Mouse (Mus musculus) liver (tissue): ENCODE measurements at regions not wholly inside any gene's neighbourhood (a gene's known extent, or its start where the extent isn't known, plus 50 kb on each side); places are given as distances from the start of the nearest gene placed in this dataset.

Source experiments
- DNase-seq: peaks from one replicate; pipeline ENCODE4 v3.0.0-alpha.2; 2020; ENCODE audit warnings: mixed read lengths

DNA sequence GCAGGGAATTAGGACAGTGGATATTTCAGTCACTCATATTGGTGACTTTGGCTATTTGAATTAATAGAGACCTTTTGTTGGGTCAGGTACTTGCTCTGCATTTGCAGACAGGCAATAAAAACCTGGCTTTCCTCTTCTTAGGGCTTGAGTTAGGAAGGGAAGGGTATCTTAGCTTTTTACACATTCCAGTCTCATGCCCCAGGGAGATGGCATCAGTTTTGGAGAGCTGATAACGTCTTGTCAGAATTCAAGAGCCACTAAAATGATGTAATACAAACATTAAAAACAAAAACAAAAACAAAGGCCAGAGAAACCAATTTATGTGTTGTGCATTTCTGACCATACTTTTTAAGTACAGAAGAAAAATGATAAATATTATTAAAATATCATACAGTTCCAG is 214.3 kb downstream of the Ktn1 start:
- DNase-seq: no peak

DNA sequence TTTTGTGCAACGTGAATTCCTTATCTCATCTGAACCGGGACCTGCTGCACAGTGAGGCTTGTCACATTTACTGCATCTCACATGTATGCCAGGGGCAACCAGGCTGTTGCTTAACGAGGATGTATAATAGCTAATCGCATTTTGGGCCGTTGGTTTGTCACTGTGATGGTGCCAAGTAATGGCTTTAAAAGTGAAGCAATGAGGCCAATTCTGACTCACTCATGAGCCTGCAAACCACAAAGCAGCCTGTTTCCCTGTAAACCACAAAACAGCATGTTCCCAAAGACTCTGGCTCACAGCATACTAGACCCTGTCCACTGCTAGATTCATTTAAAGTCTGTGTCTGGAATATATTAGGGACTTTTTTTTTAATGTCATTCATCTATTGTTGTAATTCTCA is 214.8 kb downstream of the Ktn1 start:
- peak; percentile 6 for DNase-seq

DNA sequence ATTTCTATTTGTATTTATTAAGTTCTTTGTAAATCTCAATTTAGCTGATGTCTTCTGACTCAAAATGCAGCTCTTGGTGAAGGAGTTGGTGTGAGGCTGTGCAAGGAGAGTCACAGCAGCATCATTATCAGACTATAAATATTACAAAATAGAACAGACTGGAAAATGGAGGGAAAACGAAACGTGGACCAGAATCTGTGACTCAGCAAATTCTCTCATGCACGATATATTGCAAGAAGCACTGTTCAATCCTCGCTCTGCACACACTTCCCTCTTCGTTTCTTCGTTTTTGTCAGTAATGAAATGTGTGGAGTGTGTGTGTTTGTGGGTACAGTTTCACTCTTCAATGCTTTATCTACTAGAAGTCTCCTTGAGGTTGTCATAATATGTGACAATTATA is 215.5 kb downstream of the Ktn1 start:
- no peak for DNase-seq

DNA sequence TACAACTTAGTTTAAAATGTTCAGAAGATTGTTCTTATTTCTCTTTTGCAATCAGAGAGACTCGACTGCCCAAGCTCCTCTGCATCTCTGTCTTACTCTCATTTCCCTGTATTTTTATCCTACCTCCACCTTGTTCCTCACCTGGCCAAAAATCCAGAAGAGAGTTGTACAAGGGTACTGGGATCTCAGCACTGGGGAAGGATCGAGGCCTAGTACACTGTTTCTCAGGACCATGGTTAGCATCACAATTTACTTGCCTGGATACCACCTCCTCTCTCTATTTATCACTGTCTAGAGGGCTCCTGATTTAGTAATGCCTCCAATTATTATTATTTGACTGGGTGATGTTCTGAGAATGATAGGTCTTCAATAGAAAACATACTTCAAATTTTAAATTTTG is 218.8 kb downstream of the Ktn1 start:
- DNase-seq: no peak

DNA sequence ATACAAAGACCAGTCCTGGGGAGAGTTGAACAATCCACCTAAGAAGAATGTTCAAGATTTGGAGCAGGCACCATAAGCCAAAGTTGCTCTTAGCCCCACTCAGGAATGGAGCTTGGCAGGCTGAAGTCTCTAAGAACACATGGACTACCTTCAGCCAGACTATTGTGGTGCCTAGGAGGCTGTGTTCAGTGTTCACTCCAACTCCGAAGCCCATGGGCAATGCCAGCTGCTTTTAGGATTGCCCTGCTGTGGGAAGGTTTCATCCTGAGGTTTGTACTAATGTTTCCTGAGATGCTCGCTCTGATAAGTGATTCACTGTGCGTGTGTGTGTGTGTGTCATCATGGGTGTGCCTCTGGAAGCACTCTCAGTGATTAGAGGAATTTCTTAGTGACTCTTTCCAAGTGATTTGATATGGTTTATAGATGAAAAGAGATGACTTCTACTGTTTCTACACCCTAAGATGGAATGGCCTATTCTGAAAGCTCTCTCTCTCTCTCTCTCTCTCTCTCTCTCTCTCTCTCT is 220.1 kb downstream of the Ktn1 start:
- no peak for DNase-seq

DNA sequence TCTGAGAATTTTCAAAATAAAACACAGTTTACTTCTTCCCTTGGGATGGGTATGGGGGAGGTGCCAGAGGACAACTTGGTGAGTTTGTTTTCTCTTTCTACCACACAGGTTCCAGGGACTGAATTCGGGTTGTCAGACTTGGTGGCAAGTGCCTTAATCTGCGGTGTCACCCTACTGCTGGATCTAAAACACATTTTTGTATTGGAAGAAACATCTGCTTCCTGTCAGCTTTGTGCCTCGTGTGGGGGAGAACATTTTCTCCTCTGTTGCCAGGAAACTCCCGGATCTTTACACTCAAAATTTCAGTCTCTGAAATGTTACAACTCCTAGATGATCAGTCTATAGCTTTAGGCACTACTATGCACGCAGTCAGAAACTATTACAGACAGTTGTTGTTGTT is 228.3 kb downstream of the Ktn1 start:
- no peak for DNase-seq

DNA sequence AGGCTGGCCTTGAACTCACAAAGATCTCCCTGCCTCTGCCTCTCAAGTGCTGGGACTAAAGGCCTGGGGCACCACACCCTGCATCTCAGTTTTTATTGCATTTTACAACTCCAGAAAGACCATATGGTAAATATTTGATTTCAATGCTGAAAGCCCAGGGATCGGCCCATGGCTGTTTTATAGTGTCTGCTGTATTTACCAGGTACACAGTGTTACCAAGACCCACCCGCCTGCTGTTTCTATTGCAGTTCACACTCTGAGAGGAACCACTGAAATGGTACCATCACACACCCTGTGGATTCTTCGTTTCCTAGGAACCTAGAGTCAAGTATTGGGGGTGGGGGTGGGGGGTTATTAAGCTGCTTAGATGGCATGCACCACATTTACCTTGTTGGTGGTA is 228.9 kb downstream of the Ktn1 start:
- no peak for DNase-seq

DNA sequence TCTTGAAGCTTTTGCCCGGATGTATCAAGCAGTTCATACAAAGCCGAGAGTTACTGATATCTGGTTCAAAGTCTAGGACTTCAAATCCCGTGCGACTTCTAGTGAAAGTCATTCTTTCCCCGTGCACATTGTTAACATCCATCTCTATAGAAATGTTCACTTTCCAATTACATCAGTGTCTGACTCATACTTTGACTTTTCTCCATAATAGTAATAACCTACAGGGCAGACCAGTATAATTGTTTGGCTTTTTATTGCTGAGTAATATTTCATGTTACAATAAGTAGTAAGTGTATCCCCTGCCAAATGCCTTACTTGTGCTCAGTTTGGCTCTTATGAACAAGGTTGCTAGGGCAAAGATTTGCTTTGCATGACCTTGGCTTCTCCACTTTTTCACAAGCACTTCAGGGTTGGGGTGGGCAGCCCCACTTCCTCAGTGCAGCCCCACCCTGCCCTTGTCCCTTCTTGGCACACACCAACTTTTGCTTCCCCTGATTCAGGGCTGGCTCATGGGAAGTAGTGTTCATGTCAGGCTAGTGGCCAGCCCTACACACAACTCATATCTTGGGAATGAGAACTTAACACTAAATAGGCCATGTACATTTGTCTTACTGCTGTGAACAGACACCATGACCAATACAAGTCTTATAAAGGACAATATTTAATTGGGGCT is 229.7 kb downstream of the Ktn1 start:
- no peak for DNase-seq

DNA sequence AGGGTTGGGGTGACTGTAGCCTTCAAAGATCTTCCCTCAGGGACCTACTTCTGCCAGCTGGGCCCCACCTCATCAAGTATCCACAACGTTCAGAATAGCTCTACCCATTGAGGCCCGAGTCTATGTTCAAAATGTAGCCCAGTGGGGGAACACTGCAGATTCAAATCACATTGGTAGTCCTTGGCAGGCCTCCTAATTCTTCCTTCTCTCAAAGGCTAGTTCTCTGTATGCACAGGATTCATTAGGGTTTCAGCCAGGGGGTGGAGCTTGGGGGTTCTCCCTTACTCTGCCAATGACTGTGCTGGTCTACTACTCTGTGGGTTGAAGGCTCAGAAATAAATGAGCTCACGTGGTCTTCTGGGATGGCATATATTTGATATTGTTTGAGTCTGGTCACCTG is 235.3 kb upstream of the Peli2 start:
- DNase-seq: no peak

DNA sequence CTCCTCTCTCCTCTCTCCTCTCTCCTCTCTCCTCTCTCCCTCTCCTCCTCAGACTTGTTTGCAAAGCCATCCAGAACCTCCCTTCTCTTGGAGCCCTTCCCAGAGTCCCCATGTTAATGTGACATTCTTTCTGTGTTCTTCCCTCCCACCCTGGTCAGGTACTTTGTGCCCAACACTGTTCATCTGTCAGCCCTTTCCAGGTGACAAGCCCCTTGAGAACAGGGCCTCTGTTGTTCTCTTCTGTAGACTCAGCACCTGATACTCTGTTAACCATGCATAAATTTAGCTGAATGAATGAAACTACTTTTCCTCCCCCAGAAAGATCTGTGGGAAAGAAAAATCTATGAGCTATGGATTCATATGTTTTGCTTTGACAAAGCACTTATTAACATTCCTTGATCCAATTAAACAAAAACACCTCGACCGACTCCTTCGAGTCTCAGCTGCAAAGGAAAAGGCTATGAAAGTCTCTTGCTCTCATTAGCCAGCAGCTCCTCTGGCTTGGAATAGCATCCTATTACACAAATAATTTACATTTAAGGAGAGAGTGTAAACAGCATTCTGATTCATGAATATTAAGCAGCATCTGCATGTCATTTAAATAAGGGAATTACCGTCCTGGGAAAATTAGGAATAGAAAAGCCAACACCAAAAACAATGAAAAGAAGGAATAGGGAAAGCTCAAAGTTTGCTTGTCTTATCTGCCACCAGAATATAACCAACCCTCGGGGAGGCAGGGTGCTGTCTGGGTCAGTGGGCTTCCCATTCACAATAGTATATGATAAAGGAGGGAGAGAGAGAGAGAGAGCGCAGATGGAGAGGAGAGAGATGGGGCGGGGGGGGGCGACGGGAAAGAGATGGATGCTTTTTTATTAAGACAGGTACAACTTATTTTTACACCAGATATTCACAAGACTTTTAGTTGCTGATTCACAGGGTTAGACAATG is 230.1 kb upstream of the Peli2 start:
- DNase-seq: no peak

DNA sequence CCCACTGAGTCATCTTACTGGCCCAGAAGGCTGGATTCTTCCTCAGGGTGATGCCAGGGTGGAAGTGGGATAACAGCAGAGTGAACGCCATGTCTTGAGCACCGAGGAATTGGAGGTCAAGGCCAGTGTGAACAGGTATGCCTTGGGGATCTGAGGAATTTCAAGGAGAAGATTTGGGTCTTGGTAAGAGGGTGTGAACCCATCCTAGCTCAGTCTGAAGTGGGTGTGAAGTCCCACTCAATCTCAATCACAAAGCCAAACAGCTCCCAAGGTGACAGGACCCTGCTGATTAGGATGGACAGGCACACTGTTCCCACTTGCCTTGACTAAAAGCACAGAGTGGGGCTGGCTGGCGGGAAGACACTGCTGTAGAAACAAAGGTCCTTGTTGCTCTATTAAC is 224.0 kb upstream of the Peli2 start:
- DNase-seq: no peak

DNA sequence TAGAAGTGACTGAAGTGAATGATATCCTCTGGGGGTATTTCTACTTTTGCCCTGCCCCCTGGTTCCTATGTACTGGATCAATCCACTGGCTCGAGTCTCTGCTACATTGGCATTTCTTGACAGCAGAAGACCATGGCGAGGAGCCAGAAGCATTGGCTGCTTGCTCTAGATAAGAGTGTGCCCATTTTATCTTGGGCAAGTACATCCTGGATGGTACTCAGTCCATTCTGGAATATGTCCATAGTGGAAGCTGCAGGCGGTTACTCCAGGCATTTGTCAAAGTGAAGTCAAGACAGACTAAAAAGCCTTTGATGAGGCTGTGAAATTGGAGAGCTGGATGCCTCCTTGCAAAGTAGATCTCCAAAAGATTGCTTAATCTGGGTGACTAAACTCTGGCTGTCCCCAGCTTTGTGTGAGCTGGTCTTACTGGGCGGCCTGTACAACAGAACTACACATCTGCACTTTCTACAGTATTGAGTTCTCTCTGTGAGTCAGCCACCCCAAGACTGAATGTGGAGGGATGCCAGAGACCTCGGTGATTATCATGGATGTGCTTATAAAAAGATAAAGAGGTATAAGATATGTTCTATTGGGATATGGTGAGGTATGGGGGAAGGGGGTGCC is 222.6 kb upstream of the Peli2 start:
- no peak for DNase-seq

DNA sequence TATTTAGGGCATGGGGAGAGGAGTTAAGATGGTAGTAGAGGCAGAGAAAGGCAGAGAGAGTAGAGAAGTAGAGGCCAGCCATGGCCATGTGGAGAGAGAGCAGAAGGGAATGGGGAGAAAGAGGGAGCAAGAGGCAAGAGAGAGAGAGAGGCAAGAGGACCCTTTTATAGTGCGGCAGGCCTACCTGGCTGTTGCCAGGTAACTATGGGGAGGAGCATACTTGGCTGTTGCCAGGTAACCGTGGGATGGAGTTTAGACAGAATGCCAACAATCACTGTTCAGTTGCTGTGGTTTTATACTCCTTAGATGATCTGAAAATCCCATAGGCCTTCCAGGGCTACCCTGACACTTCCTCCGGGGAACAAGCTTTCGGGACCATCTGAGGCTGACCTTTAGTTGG is 222.0 kb upstream of the Peli2 start:
- no peak for DNase-seq

DNA sequence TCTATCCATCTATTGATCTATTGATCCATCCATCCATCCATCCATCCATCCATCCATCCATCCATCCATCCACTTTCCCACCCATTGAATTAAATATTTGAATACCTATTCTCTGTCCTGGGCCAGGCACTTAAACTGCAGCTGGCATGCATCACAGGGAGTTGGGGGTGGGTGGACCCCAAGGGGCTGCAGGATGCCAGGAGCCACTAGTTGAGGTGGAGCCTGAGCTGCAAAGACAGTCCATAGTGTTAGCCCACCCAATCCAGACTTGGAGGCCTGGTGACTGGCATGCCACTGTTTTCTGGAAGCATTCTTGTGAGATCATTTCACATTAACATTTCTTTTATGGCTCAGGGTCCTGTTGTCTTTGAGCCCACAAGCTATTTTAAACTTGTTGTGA is 215.3 kb upstream of the Peli2 start:
- no peak for DNase-seq

DNA sequence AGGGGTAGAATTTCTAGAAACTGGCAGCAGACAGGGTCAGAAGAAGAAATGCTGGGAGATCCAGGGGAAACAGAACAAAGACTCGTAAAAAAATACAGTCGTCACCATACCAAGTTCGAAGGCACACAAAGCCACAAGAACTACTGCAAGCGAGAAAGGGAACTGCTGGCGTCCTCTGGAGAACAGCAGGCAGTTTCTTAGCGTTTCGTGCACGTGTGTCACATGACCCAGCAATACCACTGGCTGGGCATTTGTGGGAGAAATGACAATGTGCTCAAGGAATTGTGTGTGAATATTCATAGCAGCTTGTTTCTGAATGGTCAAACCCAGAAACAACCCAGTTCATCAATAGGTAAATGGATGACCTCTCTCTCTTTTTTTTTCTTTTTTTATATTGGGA is 211.5 kb upstream of the Peli2 start:
- DNase-seq: no peak

DNA sequence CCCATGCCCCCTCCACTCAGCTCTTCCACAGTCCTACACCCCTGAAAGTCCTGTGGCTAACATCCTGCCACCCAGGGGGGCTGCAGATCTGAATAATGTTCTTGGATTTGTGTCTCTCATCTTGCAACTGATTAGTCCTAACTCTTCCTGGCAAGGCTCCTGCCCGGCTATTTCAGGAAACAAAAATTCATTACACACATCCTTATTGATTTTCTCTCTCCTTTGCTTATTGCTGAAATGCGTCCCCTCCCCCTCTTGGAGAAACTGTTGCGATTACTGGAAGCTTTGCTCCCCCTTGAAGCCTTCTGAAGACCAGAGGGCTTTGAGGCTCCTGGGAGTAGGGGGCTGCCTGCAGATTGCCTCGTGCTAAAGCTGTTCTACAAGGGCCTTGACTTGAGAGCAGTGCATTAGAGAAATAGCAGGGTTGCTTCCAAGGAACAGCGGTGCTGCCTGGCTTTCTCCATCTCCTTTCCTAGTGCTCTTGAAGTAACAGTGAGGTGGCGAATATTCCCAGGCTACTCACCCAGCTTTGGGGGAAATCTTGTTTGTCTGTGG is 209.8 kb upstream of the Peli2 start:
- DNase-seq: no peak

DNA sequence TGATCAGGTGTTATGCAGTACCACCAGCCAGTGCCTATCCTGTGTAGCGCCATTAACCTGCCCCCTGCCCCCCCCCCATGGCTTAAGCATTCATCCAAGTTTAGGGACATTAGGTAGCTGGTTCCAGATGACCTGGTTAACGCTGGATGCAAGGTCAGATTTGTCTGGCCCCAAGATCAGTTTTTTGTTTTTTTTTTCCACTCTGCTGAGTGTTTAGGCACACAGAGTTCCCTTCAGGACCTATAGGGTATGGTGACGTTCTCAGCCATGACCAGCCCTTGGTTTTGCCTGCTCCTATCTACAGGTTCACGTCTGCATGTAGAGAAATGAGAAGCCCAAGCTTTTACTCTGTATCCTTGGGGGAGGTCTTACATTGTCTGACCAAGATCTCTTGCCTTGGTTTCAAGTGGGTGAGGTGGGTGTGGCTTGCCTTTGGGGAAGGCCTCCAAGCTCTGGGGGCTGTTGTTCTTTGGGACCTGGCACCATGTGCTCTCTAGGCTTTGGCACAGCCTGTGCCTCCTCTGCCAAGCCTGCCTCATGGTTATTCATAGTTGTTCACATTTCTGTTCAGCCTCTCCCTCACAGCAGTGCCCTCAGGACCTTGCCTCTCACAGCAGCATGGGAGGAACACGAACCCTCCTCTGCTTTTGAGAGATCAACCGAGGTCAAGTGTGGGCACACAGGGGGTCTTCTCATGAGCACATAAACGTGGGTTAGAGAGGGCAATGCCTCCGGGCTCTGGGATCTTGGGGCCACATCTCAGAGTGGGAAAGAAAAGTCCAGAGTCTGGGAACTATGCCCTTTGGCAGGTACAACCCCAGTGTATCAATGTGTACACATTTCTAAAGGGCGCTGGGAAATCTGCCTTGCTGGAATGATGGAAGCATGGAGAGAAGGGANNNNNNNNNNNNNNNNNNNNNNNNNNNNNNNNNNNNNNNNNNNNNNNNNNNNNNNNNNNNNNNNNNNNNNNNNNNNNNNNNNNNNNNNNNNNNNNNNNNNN is 208.8 kb upstream of the Peli2 start:
- no peak for DNase-seq

DNA sequence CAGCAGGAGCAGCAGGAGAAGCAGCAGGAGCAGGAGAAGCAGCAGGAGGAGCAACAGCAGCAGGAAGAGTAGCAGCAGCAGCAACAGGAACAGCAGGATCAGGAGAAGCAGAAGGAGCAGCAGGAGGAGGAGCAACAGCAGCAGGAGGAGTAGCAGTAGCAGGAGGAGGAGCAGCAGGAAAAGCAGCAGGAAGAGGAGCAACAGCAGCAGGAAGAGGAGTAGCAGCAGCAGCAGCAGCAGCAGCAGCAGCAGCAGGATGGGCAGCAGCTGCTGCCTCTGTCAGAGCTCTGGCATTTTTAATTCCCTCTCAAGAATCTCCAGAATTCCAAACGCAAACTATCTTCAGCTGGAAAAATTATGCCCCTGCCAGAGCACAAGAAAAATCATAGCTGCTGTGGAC is 205.0 kb upstream of the Peli2 start:
- no peak for DNase-seq

DNA sequence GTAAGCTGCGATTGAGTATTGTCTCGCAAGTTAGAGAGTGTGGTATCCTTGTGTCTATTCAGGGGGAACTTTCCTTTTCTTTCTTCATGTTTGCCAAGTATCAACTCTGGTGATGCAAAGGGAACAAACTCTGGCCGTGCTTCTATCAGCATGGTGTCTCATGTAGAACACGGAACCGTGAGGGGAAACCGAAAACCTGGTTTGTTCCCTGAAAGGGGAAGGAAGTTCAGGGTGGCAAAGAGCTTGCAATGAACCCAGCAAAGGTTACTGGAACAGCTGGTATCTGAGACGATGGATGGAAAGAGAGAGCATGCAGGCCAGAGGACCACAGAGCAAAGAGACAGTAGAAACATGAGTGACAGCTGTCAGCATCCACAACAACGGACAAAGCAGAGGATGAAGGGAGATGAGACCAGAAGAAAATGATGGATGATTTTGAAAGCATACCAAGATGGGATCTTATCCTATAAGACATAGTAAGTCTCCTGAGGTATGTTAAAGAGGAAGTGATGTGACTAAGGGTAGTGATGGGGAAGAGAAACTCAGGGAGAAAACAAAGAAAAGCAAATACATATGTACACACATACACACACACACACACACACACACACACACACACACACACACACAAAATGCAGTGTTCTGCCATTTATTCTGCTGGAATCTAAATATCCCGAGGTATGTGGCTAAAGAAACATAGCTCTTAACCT is 199.8 kb upstream of the Peli2 start:
- DNase-seq: no peak

DNA sequence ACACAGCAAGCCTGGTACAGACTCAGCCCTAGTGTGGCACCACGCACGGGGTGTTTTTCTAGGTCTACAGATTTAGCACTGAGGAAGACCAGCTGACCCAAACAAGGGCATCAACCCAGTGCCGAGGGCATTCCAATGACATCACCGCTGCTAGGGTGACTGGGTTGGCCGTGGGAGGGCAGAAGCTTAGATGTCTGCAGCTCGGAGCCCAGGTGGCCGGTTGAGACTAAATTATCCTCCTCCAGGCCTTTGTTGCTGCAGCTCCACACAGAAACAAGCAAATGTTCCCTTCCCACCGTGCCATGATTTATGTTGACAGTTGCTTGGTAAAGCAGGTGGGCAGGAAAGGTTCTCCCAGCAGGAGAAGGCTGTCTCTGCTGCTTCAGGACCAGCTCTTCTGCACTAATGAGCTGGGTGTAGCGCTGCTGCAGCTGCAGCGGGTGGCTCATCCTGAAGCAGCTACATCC is 198.8 kb upstream of the Peli2 start:
- no peak for DNase-seq

DNA sequence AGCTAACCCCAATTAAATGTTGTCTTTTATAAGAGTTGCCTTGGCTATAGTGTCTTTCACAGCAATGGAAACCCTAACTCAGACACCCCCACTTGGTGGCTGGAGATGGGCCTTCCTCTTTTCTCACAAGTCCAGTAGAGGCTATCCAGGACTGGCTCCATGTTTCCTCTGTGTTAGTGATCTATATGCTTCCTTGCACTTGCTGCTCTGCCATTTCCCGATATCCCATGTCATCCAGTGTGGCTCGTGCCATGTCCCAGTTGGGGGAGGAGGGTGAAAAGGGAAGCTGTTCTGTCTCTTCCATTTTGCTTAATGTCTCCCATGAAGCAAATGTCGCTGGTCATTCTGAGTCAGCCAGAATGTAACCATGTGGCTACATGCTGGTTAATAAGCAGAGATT is 194.2 kb upstream of the Peli2 start:
- DNase-seq: no peak
